Mouse (Mus musculus): ENCODE results near the gene St6galnac3. TPM values are rescaled to one million over a fixed set of nuclear protein-coding genes. Genes with fewer than 3 reads are reported as not detected.

Gene St6galnac3
- total RNA-seq, 2 experiments from 2014 or later, result 11.8 to 20.8 TPM

Small RNAs within 50 kb of the gene (microRNA-seq; reads per million reads assigned to microRNA genes)
- gene Gm27405, result not detected

Other genes starting within 250 kb of the St6galnac3 start
- gene Asb17, start 119.0 kb upstream of the St6galnac3 start, total RNA-seq (2021), result not detected
- gene Msh4, start 181.0 kb upstream of the St6galnac3 start, total RNA-seq (2021), result under 1 TPM; 0.07 to 0.13 TPM
- 100 to 1,000 TPM in 1 of 2 experiments, 10 to 100 TPM in 1; 94.1 to 114 TPM for gene Rabggtb, start 187.8 kb upstream of the St6galnac3 start, total RNA-seq (2021)
- 100 to 1,000 TPM; 752 to 759 TPM for gene Acadm, start 219.5 kb upstream of the St6galnac3 start, total RNA-seq (2021)
- gene Slc44a5, start 248.3 kb upstream of the St6galnac3 start, total RNA-seq (2021), result under 1 TPM; 0.07 TPM

Measured in adrenal gland, postnatal 36 days (tissue).